Mouse (Mus musculus) retina, postnatal 1 day (tissue): Measurements from ENCODE around the gene Bod1l.

Experiments
- DNase-seq: peaks from one replicate; pipeline ENCODE4 v3.0.0-alpha.2; 2012

Bod1l gene

DNA sequence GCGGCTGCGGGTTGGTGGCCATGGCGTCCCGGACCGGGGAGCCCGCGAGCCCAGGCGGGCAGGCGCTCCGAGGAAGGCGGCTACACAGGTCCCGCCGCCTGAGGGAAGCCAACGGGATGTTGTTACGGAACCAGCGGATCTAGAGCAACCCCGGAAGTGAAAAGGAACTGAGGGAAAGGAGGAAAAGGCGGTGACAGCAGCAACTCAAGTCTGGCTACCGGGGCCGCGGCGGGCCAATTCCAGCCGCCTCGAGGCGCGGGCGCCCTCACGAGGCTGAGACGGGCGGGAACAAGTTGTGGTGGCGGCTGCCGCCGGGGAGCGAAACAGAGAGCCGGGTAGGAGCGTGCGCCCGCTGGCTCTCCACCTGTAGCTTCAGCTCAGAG, at the start of gene Bod1l:
TSS of gene Bod1l (minus strand) at position 169 of the 383 bp plus-strand sequence.
- peak; percentile 97 for DNase-seq

DNA sequence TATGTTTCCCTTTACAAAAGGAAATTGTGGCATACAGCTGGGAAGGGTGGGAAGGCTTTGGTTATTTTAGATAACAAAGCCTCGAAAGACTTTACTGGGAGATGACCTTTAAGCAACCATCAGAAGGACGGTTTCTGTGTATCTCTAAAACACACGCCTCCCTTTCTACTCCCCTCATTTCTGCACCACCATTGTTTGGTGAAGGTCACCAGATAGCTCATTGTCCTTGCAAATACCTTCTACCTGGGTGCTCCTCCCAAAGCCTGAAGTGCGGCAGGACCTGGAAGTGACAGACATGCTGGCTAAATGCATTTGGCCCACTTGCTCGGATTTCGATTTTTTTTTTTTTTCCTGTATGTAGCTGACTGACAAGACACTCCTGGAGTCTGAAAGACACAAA, 49.2 kb upstream of the Bod1l start:
- DNase-seq, result no peak

DNA sequence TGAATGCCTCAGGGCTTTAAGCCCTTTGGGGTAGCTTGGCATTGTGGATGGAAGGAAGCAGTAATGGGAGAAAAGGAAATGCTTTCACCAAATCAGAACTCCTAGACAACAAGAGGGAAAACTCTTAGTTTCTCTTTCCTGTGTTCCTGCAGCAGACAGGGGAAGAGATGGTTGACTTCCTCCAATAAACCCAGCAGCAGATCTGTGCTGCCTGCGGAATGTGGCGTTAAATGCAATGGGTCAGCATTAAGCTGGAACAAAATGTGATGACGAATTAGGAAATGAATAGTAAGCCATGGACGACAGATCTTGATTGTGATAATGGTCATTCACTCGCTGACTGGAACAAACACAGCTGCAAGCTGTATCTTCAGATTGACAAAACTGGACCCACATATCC, 46.8 kb upstream of the Bod1l start:
- DNase-seq, result no peak

DNA sequence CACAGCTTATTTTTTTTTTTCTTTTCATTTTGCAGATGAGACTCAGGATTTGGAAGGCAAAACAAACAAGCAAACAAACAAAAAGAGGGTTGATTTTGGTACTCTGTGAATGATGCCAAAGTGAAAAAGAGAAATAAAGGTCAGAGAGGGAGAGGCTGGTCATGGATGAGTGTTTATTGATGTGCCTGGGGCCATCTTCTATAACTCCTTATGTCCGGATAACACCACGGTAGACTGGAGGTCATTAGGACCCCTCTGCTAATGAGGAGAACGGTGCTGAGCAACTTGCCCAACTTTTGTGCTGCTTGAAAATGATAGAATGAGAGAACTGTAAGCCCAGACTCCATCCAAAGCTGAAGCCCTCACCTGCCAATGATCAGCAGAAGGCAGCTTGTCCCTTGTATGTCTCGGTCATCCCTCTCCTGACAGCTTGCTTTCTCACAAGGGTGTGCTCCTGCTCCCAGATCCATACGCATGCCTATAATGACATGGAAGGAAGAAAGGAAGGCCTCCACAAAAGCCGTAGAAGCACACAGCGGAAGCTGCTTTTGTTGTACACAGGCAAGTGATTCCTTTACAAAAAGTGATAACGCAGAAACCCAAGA, 45.2 kb upstream of the Bod1l start:
- no peak for DNase-seq

DNA sequence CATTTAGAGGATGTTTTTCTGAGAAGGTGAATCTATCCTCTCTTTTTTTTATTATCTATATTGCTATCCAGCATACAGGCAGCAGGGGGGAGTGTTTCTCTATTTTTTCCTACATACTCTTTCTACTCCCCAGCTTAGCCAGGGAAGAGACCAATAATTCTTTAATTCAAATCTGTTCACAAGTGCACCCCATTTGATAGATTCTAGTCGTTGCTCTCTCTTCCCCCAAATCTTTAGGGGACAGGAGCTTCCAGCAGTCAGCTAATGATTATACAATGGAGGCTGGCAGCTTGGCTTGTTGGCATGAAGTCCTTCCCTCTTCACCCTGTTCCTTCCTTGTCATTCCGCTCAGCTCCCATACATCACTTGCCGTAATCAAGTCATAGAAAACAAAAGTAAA, 44.7 kb upstream of the Bod1l start:
- DNase-seq, result peak; percentile 42

DNA sequence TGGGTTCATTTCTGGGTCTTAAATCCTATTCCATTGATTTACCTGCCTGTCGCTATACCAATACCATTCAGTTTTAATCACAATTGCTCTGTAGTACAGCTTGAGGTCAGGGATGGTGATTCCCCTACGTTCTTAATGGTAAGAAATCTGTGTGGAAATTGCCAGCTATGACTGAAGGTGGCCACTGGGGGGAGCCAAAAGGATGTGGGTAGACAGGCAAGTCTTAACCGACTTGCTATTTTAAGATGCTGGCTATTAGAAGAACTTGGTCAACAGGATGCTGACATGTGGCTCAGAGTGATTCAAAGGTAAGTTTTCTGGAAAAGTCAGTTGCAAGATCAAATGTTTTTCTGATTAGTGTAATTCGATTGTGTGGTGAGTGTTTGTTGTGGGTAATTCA, 43.6 kb upstream of the Bod1l start:
- peak; percentile 81 for DNase-seq

DNA sequence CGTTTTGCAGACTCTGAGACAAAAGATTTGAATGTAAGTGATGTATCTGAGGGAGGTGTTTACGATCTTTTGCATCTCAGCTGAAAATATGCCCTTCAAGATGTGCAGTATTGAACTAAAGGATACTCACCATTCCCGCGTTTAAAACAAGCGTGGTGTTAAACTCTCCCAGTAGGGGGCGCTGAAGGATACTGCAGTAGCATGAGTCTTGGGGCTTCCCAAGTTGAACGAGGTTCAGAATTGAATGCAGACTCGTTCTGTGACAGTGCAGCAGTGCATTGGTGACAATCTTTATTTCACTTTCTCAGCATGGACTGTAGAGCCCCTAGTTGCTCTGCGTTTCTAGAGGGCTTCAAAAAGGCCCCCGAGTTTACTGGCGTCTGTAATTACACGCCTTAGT, 40.4 kb upstream of the Bod1l start:
- peak; percentile 80 for DNase-seq

DNA sequence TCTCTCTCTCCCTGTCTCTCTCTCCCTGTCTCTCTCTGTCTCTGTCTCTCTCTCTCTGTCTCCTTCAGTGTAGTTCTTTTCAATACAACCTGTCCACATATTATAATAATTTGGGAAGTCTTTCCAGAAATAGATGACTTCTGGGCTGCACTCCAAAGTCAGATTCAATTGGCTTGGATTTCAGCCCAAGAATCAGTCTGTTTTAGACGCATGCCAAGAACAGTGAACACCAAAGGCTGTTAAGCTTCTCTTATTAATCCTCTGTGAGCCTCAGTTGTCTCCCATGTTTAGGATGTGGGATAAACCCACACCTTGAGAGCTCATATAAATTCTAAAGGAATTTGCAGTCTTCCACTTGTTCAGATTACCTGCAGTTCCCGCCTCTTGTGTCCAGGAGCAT, 27.0 kb upstream of the Bod1l start:
- no peak for DNase-seq

DNA sequence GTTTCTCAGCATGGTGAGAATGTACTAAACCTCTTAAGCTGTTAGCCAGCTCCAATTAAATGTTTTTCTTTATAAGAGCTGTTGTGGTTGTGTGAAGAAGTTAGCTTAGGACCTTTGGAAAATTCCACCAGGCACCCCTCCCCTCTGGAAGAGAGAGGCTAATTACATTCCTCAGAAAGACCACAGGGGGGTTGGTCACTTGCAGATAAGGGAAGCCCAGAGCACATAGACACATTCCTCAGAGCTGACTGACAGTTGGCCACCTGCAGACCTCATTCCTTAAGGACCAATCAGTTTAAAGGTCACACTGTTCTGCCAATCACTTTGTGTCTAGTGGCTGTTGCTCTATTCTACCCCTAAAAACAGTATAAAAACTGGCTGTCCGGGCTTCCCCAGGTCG, 11.7 kb upstream of the Bod1l start:
- no peak for DNase-seq

DNA sequence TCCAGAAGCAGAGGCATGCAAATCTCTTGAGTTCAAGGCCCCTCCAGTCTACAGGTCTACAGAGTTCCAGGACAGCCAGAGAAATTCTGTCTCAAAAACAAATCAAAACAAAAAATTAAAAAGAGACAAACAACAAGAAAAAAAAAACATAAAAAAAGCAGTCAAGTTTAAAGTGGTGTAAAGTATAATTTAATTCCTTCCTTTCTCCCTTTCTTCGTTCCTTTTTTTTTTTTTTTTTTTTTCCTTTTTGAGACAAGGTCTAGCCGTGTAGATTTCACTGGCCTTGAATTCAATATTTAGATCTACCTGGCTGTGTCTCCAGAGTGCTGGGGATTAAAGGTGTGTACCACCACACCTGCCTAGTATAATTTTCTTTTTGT, 1.4 kb upstream of the Bod1l start:
- DNase-seq, result no peak

DNA sequence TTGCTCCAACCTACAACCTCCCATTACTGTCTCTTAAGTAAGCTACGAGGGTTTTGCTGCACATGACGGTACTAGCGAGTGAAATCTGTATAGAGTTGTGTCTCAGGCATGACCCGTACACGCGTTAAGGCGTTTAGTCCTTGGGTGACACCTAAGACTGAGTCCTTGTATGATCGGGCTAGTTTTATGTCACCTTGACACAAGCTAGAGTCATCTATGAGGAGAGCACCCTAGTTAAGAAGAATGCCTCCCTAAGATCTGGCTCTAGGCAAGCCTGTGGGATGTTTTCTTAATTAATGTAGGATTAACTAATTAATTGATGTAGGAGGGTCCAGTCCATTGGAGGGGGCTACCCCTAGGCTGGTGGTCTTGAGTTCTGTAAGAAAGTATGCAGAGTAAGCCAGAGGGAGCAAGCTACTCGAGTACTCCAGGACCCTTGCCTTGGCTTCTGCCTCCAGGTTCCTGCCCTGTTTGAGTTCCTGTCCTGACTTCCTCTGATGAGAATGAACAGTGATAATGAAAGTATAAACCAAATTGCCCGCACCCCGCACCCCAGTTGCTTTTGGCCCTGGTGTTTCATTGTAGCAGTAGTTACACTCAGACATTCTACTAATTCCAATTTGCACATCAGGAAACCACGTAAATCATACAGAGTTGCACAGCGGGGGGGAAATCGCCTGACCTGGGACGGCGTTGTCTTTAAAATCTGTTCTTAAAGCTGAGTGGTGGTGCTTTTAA, 874 bp upstream of the Bod1l start:
- peak; percentile 44 for DNase-seq

DNA sequence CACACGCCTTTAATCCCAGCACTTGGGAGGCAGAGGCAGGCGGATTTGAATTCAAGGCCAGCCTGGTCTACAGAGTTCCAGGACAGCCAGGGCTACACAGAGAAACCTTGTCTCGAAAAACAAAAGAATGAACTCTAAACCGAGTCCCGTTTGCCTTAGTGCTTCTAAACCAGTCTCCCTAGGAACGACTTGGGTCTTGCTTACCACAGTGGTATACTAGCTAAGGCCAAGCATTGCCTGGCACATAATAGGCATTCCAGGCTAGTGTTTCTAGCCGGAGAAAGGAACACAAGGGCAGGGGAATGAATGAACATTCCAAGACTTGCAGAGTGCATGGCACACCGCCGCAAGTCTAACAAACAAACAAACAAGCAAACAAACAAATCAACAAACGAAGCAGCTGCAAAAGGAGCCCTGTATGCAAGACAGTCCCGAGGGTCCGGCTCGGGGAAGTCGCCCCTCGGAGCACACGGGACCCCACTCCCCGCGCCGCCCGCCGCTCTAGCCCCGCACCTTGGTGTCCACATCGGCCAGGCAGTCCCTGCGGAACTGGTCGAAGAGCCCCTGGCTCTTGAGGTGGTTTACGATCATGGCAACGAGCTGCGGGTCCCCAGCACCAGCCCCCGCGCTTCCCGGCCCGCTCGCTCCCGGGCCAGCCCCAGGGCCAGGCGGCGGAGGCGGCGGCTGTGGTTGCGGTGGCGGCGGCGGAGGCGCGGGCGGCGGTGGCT, 532 bp downstream of the Bod1l start:
- no peak for DNase-seq

DNA sequence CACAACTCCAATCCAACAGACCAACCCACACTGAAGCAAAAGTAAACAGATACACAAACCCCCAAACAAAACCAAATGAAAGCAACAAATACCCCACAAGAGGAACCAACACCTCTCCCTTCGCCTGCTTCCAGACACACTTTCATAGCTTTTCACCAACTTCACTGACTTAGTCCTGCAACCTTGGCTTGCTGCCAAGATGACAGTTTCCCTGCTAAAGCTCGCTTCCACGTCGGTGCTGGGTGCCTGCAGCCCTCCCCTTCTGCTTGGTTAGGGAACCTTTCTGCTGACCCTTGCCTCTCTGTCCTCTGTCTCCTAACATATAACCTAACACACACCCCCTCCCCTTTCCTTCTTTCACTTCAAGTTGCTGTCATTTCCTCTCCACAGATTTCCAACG, 1.4 kb downstream of the Bod1l start:
- DNase-seq, result peak; percentile 29

DNA sequence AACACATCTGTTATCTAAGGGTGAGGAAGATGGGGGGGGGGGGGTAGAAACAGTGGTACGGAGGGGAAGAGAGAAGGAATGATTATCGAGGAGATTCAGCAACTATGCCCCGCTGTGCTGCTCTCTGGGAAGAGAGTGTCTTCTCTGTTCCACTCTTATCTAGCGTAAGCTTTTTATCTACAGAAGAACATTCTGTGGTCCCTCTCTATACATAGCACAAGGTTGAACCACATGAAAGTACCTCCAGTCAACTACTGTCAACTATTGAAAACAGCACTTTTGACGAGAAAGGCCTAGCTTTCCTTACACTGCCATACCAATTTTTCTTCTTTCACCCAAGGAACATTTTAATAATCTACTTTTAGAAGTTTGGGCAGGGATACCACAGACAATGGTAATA, 2.4 kb downstream of the Bod1l start:
- no peak for DNase-seq

DNA sequence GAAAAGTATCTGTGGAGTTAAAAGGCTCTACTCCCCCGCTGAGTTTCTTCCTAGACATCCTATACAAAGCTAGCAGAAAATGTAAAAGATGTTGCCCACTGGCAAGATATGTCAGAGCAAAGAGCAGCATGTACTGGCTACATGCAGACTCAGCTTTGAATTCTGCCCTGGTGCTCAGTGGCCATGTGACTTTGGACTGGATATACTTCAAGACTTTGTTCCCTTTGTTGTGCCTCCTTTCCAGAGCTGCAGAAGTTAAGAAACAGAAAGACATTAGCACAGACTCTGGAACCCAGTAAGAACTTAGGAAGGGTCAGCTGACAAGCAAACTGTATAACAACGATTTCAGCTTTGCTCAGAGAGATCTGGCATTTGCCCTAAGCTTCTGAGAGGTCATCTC, 14.0 kb downstream of the Bod1l start:
- DNase-seq, result no peak

DNA sequence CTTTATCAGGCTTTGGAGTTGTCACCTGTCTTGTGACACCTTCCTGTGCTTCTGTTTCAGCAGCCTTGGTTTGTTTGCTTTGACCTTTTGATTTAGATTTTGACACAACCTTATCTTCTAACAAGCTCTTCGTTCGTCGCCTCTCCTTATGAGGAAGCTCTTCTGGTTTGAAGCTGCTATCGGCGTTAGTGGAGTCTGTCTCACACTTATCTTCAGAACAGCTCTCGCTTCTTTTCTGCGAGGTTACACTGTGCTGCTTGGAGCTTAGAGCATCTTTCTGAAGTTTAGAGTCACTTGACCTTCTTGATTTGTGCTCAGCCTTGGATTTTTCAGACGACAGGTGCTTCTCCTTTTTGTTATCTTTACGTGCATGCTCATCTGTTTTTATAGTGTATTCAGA, 23.0 kb downstream of the Bod1l start:
- no peak for DNase-seq

DNA sequence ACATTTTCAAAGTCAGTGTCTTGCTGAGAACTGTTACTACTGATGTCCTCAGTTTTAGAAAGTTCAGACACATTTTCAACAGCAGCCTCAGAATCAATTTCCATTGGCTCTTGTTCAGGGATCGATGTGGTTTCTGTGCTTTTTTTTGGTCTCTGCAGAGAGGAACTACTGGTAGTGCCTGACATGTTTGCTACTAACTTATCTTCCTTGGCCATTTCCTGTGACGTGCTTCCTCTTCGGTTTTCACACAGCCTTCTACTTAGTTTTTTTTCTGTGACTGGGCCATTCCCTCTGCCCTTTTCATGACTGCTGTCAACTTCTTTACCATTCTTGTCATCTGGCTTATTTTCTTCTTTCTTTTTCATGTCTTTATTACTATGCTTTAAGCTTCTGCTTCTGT, 23.6 kb downstream of the Bod1l start:
- no peak for DNase-seq

DNA sequence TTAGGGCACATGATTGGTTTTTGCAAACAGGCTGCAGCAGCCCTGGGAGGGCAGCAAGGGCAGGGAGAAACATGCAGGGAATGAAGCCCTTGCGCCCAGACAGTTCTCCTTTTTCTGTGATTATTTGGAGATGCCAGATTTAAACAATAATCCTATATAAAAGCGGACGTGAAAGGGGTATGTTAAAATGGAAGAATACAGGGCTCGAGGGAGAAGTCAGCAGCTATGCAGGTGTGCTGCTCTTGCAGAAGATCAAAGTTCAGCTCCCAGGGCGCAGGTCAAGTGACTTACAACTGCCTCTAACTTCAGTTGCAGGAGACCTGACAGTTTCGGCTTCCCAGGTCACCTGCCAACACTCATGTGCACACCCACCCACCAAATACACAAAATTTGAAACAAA, 31.6 kb downstream of the Bod1l start:
- DNase-seq, result no peak

DNA sequence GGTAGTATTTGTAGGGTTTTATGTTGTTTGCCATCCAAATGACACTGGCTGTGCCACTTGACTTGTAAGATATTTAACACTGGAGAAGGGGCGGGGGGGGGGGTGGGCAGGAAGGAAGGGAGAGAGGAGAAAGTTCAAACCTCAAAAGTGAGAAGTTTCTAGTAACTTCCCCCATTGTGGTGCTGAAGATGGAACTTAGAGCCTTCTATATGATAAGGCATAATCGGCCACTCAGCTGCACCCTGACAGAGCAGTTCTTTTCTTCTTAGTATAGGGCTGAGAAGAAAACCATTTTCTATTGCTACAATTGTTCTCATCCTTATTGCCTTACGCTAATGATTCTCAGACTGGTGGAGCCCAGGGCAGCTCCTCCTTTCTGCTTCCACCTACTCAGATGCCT, 32.8 kb downstream of the Bod1l start:
- DNase-seq, result no peak

DNA sequence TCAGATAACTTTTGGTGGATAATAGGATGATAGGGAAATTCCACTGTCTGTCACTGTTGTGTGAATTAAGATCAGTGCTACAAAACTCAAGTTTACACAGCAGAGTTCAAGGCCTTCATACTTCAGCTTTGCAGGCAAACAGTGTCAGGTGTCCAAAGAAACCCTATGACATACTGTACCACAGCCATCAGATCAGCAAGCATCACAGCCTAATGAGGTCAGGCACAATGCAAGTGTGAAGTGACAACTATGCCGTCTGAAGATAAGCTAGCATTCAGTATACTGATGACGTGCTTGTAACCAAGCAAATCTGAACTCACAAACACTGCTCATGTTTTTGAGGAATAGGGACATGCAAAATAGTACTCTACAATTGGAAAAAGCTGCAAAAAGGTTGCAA, 36.7 kb downstream of the Bod1l start:
- no peak for DNase-seq

DNA sequence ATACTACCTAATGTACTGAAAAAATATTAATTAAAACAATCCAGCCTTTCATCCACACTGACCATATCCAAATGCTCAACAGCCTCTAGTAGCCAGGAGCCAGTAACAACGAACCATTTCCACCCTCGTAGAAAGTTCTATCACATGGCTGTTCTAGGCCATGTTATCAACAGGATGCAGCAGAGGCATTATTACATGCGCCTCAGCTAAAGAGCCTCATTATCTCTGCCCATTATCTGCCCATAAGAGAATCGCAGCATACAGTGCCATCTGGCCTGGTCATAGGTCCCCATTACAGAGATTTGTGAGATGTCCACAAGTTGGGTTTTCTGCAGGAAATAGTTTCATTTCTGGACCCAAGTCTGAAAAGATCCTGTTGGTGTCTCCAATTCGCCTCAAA, 37.9 kb downstream of the Bod1l start:
- DNase-seq, result no peak

DNA sequence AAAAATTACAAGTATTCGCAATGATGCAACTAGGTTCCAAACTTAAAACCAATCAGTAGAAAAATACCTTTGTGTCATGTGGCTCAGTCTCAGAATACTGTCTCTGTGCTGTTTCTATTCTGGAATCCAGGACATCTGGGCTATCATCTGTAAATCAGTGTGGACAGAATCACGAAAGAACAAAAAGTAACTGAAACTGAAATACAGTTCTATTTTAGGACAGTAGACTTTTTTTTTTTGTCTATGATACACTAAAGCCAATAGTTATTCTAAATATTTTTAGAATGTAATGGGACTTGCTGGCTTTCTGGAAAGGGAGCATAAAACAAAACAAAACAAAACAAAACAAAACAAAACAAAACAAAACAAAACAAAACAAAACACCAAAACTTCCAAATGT, 39.0 kb downstream of the Bod1l start:
- DNase-seq, result no peak

DNA sequence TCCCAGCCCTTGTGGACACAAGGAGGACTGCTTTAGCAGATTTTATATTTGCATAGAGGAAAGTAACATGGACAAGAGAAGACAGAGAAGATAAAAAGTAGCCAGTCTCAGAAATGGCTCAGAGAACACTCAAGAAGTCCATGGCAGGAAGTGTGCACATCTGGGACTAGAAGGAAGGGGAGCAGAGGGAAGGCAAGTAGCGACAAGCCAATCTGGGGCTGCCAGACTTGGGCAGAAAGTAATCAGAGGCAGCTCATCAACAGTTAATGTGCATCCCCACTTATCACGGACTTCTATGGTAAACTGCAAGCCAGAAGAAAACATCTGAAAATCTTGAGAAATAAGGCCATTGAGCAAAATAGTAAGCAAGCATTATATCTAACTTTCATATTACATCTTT, 39.5 kb downstream of the Bod1l start:
- no peak for DNase-seq

DNA sequence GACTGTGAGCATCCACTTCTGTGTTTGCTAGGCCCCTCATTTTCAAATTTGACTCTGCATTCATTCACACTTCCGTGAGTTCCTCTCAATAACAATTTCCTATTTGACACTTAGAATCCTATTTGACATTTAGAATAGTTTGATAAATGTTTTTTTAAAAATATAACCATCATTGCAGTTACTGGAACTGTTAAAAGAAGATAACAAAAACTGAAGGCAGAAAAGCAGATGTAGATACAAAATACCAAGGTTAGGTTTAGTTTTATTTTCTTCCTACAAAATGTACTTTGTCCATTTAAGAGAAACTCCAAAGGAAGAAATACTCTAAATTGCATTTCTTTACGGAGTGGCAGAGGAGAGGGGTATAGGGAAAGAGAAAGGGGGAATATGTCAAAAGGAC, 42.5 kb downstream of the Bod1l start:
- no peak for DNase-seq

DNA sequence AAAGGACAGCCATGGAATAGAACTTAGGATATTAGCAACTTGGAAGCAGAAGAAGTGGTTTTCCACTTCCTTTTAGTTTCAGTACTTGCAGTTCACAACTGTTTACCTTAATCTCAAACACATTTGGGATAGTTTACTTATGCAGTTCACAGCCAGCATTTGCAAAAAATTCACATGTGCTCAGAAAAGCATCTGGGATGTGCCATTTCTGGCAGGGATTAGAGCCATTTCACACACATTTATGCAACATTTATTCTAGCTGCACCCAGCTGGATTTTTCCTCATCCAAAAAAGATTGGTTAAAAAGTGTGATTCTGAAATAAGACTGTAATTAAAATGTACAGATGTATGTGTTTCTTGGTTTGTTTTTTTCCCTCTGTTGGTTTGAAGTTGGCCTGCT, 49.7 kb downstream of the Bod1l start:
- no peak for DNase-seq
